Mouse (Mus musculus) left cerebral cortex, postnatal 14 days (tissue): ENCODE data around the gene Olfr1307. TPM values are rescaled to one million over a fixed set of nuclear protein-coding genes. Genes with fewer than 3 reads are reported as not detected.

Experiments
- DNase-seq, 2 experiments: peaks; one replicate each; pipeline ENCODE4 v3.0.0; 2021 to 2022; ENCODE audit warnings: low spot score in 2 of 2, mixed read lengths in 1 of 2
- intact Hi-C: fragments of 180-260 bp; cut with DNase I; formaldehyde crosslinking; loops from one replicate; pipeline ENCODE4 v1.15.1; 2025
- long read RNA-seq, 2 experiments: library from polyadenylated mRNA; stranded (forward); transcript quantifications; one replicate each; pipeline ENCODE4 v2.0.0; 2021
- total RNA-seq, 2 experiments: library from RNA; stranded (reverse); gene quantifications; 2 replicates each; pipeline ENCODE4 v1.2.3; 2021

Olfr1307 gene
- under 1 TPM; 0.04 to 0.07 TPM for total RNA-seq
- long read RNA-seq, experiment 1, result 0 reads
- long read RNA-seq, experiment 2, result 0 reads

DNA sequence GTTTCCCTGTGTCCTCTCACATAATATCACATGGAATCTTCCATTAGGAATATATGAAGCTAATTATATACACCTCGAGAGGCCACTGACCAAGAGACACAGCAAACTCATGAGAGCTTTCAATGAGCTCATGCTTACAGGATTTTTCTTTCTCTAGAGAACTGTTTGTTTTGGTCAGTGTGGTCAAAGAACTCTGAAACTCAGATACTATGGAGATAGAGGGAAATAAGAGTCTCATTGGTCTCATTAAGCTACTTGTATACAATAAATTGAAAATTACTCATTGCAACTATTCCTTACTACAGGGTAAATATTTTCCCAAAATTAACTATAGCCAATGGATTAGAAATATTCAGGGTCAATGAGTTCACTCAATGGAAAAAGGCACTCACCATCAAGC is at the start of gene Olfr1307:
TSS of gene Olfr1307 (minus strand) at position 101 of the 400 bp plus-strand sequence.
- DNase-seq, result no peak
- intact Hi-C loops, result no loop called here

DNA sequence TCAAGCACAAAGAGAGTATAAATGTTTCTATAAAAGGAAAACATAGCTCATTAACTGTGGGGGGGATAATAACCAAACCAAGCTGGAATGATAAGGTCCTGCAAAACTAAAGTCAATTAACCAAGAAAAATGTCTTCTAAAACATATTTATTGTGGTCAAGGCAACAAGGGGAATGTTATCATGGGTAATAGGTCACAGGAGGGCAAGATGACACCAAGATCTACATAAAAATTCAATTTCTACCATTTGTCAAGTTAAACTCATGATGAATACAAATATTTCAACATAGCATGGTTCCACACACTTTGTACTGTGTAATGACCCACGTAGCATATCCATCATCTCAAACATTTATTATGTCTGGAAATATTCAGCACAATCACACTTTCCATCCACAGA is 40.9 kb upstream of the Olfr1307 start, which contains the start of gene Olfr1309:
TSS of gene Olfr1309 (minus strand) at position 101 of the 400 bp plus-strand sequence.
- intact Hi-C loops, result no loop called here
- no peak for DNase-seq

DNA sequence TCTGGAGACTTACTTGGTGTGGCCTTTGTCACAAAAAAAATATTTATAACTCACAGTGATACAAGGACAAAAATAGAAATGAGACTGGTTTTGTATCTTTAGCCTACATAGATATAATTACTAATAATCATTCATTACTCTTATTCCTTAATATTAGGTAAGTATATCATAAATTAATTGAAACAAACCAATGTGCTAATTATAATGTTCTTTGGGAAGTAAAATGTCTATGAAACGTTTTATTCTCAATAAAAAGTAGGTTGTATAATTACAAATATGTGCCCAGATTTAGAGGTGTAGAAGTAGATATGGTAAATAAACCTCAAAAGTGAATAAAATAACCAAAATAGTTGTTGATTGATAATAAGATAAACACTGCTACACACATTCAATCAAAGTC is 15.6 kb upstream of the Olfr1307 start, which contains the start of gene Olfr1308:
TSS of gene Olfr1308 (minus strand) at position 101 of the 400 bp plus-strand sequence.
- intact Hi-C loops, result no loop called here
- no peak for DNase-seq

DNA sequence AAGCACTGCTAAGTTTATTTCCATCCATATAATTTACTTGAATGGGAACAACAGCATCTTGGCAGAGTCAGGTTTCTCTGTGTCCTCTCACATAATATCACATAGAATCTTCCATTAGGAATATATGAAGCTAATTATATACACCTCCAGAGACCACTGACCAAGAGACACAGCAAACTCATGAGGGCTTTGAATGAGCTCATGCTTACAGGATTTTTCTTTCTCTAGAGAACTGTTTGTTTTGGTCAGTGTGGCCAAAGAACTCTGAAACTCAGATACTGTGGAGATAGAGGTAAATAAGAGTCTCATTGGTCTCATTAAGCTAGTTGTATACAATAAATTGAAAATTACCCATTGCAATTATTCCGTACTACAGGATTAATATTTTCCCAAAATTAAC is 33.1 kb downstream of the Olfr1307 start, which contains the start of gene Olfr1306:
TSS of gene Olfr1306 (minus strand) at position 101 of the 400 bp plus-strand sequence.
- intact Hi-C loops, result no loop called here
- DNase-seq, result no peak

Other genes starting within 250 kb of the Olfr1307 start
- not detected for gene Olfr1301, start 198.4 kb downstream of the Olfr1307 start, total RNA-seq
- not detected for gene Olfr1302, start 172.0 kb downstream of the Olfr1307 start, total RNA-seq
- not detected for gene Olfr1303, start 129.1 kb downstream of the Olfr1307 start, total RNA-seq
- gene Olfr1305, start 72.3 kb downstream of the Olfr1307 start, total RNA-seq, result not detected
- not detected for gene Olfr1306, start 33.2 kb downstream of the Olfr1307 start, total RNA-seq
- not detected for gene Olfr1308, start 15.5 kb upstream of the Olfr1307 start, total RNA-seq
- gene Olfr1309, start 40.8 kb upstream of the Olfr1307 start, total RNA-seq, result not detected
- not detected for gene Olfr1310, start 63.3 kb upstream of the Olfr1307 start, total RNA-seq
- not detected for gene Olfr1311, start 75.0 kb upstream of the Olfr1307 start, total RNA-seq
- not detected for gene Olfr1312, start 100.8 kb upstream of the Olfr1307 start, total RNA-seq
- not detected for gene Olfr1313, start 128.4 kb upstream of the Olfr1307 start, total RNA-seq
- gene Olfr1314, start 147.3 kb upstream of the Olfr1307 start, total RNA-seq, result not detected
- gene Olfr1315-ps1, start 166.0 kb upstream of the Olfr1307 start, total RNA-seq, result not detected
- not detected for gene Olfr1316, start 185.5 kb upstream of the Olfr1307 start, total RNA-seq
- gene Olfr1317, start 190.9 kb upstream of the Olfr1307 start, total RNA-seq, result not detected
- not detected for gene Olfr1318, start 204.8 kb upstream of the Olfr1307 start, total RNA-seq